Mouse (Mus musculus) stomach, embryonic 14.5 days (tissue): ENCODE results near the gene Aipl1. TPM values are rescaled to one million over a fixed set of nuclear protein-coding genes. Genes with fewer than 3 reads are reported as not detected.

ENCODE experiments used
- ATAC-seq: fragments of 200-750 bp; cut with Nextera tagmentation; 2 replicates; pipeline ENCODE4 v1.8.0; 2017; ENCODE audit warnings: low read depth, moderate TSS enrichment; ENCODE audit not compliant: insufficient number of reproducible peaks, insufficient read depth, low FRiP score
- H3K27ac ChIP-seq: fragments of 300-500 bp; sonication (generic); 2 replicates; pipeline ENCODE4 v1.5.1; 2014; ENCODE audit warnings: mild to moderate bottlenecking, low read length, moderate library complexity, mixed read lengths
- H3K27me3 ChIP-seq: fragments of 300-500 bp; sonication (generic); 2 replicates; pipeline ENCODE4 v1.6.1; 2014; ENCODE audit warnings: low read length, control low read depth, mixed read lengths; ENCODE audit not compliant: control insufficient read depth, insufficient read depth
- H3K36me3 ChIP-seq: fragments of 300-500 bp; sonication (generic); 2 replicates; pipeline ENCODE4 v1.6.1; 2014; ENCODE audit warnings: mild to moderate bottlenecking, control low read depth, low read length, moderate library complexity, mixed read lengths; ENCODE audit not compliant: control insufficient read depth, insufficient read depth
- H3K4me1 ChIP-seq: fragments of 300-500 bp; sonication (generic); 2 replicates; pipeline ENCODE4 v1.6.1; 2014; ENCODE audit warnings: low read length, control low read depth, mixed read lengths; ENCODE audit not compliant: control insufficient read depth, insufficient read depth
- H3K4me2 ChIP-seq: fragments of 300-500 bp; sonication (generic); replicated peaks from 2 replicates; pipeline ENCODE4 v1.6.1; 2014; ENCODE audit warnings: low read depth, low read length, control low read depth
- H3K4me3 ChIP-seq: fragments of 300-500 bp; sonication (generic); 2 replicates; pipeline ENCODE4 v1.5.1; 2014; ENCODE audit warnings: low read depth, low read length, control low read depth
- H3K9ac ChIP-seq: fragments of 300-500 bp; sonication (generic); replicated peaks from 2 replicates; pipeline ENCODE4 v1.6.1; 2014; ENCODE audit warnings: low read depth, mild to moderate bottlenecking, control low read depth, low read length, moderate library complexity, mixed read lengths
- H3K9me3 ChIP-seq: fragments of 300-500 bp; sonication (generic); 2 replicates; pipeline ENCODE4 v1.6.1; 2016; ENCODE audit warnings: low read depth, low read length, control low read depth; ENCODE audit not compliant: control insufficient read depth
- WGBS: fragments of 180-500 bp; shearing (Covaris S2); extraction: QIAGEN DNeasy Blood & Tissue Kit; methylation state at CpG from one replicate; pipeline ENCODE4 v1.1.7; 2014; 5-methylcytosine and 5-hydroxymethylcytosine counted together
- polyA plus RNA-seq: library from polyadenylated mRNA; unstranded; fragments of >200 nt; fragmentation: Nextera tagmentation; extraction: Ambion mirVana; gene quantifications from 2 replicates; pipeline ENCODE4 v1.2.1, GENCODE M21; 2014

Aipl1 gene
- polyA plus RNA-seq, 1 experiment from 2014 or later: not detected

DNA sequence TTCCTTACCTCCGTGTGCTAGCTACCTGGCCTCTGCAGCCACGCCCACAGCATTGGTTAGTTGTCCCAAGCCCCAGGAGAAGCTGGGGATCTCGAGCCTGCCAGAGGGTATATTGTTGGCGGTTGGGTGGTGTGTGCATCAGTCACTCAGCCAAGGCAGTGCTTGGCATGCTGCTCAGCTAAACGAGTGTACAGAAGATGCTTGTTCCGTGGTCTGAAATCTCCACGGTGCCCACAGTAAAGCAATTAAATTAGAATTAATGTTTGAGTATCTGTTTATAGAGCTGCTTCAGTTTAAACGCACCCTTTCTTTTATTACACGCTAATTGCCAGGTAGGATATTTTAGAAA lies 20.1 kb downstream of the Aipl1 start:
- Histone ChIP-seq H3K9me3 (no peaks in the 10 kb centered on the region), H3K9ac (no peak overlapping the region), H3K4me3 (no peak overlapping the region), H3K27ac (no peak overlapping the region), H3K36me3 (no peaks in the 10 kb centered on the region), H3K27me3 (no peaks in the 10 kb centered on the region), H3K4me1 (no peaks in the 10 kb centered on the region), H3K4me2 (no peak overlapping the region)
- ATAC-seq: no peak
- 71% methylated on average over 9 of the region's 9 CpGs for WGBS

GRCm38 (mm10) chr11:72016518-72017252 lies 20.6 kb downstream of the Aipl1 start:
- ATAC-seq: no peak
- H3K4me1 ChIP-seq: peaks cover 4% of the 10 kb centered on the region; the same call in 1 of the 2 replicates

GRCm38 (mm10) chr11:72014674-72015073 lies 22.6 kb downstream of the Aipl1 start:
- Histone ChIP-seq H3K9me3 (no peaks in the 10 kb centered on the region), H3K9ac (no peak overlapping the region), H3K4me1 (peaks cover 20% of the 10 kb centered on the region), H3K27me3 (no peaks in the 10 kb centered on the region), H3K4me3 (no peak overlapping the region), H3K27ac (no peak overlapping the region), H3K36me3 (no peaks in the 10 kb centered on the region), H3K4me2 (no peak overlapping the region)
- WGBS: 64% methylated on average over 4 of the region's 4 CpGs
- ATAC-seq: no peak

More at GRCm38 (mm10) chr11:72016518-72017252, 20.6 kb downstream of the Aipl1 start:
- H3K27me3 ChIP-seq: no peaks in the 10 kb centered on the region
- WGBS: 79% methylated on average over 13 of the region's 13 CpGs
- H3K9ac ChIP-seq: no peak overlapping the region
- no peak overlapping the region for H3K4me3 ChIP-seq
- no peak overlapping the region for H3K27ac ChIP-seq
- no peaks in the 10 kb centered on the region for H3K36me3 ChIP-seq
- no peak overlapping the region for H3K4me2 ChIP-seq
- H3K9me3 ChIP-seq: no peaks in the 10 kb centered on the region

- no peak overlapping the region for H3K4me3 ChIP-seq
- H3K27me3 ChIP-seq: no peaks in the 10 kb centered on the region
- H3K36me3 ChIP-seq: no peaks in the 10 kb centered on the region
- 80% methylated on average over 1 of the region's 1 CpGs for WGBS
- H3K9ac ChIP-seq: no peak overlapping the region
- no peak overlapping the region for H3K4me2 ChIP-seq
- H3K27ac ChIP-seq: no peak overlapping the region
- no peak for ATAC-seq
- H3K9me3 ChIP-seq: no peaks in the 10 kb centered on the region
- H3K4me1 ChIP-seq: peaks cover 20% of the 10 kb centered on the region
These were observed 25.4 kb downstream of the Aipl1 start for GRCm38 (mm10) chr11:72011955-72012354.

DNA sequence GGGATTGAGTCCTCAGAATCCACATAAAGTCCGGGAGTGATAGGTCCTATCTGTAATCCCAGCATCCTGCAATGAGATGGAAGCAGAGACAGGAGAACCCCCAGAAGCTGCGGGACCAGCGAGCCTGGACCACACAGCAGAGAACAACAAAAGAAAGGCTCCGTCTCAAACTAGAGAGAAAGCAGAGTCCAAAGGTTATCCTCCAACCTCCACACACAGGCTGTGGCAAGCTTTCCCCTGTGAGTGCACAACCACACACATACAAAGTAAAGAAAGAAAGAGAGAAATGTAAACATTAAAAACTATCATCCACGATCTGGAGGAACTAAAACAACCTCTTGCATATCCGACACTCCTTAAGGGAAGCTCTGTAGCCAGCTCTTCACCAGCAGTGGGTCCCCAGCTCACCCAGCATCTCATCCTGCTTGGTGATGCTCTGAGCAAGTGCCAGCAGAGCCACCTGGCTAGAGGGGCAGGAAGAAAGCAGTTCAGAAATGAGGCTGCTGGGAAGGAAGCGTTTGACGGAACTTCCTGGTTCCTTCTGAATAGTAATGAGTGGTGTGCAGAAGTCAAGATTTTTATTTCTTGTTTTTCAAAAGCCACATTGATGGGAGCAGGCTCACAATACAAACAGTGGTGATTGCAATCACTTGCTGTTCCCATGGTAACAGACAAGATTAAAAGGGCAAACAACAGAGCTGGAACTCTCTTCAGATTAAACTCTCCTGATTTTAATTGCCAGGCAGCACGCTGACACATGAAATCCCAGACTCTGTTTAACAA lies 26.2 kb downstream of the Aipl1 start:
- 0 out of 2 replicates have a peak overlapping the region, but pooled peaks have one; percentile 13 for H3K4me2 ChIP-seq
- ATAC-seq: peak; percentile 64; the same call in 1 of the 2 replicates
- no peaks in the 10 kb centered on the region for H3K27me3 ChIP-seq
- peaks cover 20% of the 10 kb centered on the region for H3K4me1 ChIP-seq
- H3K36me3 ChIP-seq: no peaks in the 10 kb centered on the region
- 38% methylated on average over 9 of the region's 9 CpGs for WGBS
- no peak overlapping the region for H3K27ac ChIP-seq
- H3K4me3 ChIP-seq: no peak overlapping the region
- no peak overlapping the region for H3K9ac ChIP-seq
- H3K9me3 ChIP-seq: no peaks in the 10 kb centered on the region

- Histone ChIP-seq H3K4me2 (no peak overlapping the region), H3K9me3 (no peaks in the 10 kb centered on the region), H3K27ac (no peak overlapping the region), H3K9ac (no peak overlapping the region), H3K4me1 (peaks cover 20% of the 10 kb centered on the region), H3K27me3 (no peaks in the 10 kb centered on the region), H3K36me3 (no peaks in the 10 kb centered on the region), H3K4me3 (no peak overlapping the region)
- 19% methylated on average over 5 of the region's 5 CpGs for WGBS
- ATAC-seq: peak; percentile 31; the same call in 1 of the 2 replicates
These were observed 26.9 kb downstream of the Aipl1 start for GRCm38 (mm10) chr11:72010367-72010766.

- WGBS: 88% methylated on average over 6 of the region's 6 CpGs
- H3K4me2 ChIP-seq: no peak overlapping the region
- no peak for ATAC-seq
These were observed 31.8 kb downstream of the Aipl1 start for GRCm38 (mm10) chr11:72005547-72005946.

DNA sequence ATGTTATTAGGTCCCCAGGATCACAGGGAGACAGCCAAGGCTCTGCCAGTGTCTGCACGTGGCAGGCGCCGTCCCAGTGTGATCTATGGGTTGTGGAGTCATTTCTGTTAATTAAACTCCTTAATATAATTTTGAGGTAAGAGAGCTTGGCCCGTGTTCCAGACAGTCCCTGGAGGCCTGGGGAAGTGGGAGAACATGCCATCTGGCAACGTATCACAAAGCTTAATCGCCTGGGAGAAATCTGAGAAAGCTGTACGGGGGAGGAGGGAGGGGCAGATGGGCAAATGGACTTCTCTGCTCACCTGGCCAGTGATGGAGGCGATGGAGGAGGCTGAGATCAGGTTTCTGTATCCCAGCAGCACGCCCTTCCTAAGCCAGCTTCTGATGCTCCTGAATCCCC lies 34.1 kb downstream of the Aipl1 start:
- H3K36me3 ChIP-seq: no peaks in the 10 kb centered on the region
- H3K4me1 ChIP-seq: no peaks in the 10 kb centered on the region
- H3K27me3 ChIP-seq: no peaks in the 10 kb centered on the region
- H3K4me2 ChIP-seq: no peak overlapping the region
- ATAC-seq: no peak
- 29% methylated on average over 9 of the region's 9 CpGs for WGBS
- no peak overlapping the region for H3K4me3 ChIP-seq
- no peak overlapping the region for H3K27ac ChIP-seq
- no peak overlapping the region for H3K9ac ChIP-seq
- no peaks in the 10 kb centered on the region for H3K9me3 ChIP-seq

More at GRCm38 (mm10) chr11:72005547-72005946, 31.8 kb downstream of the Aipl1 start:
- peaks cover 7% of the 10 kb centered on the region; the same call in 1 of the 2 replicates for H3K4me1 ChIP-seq
- H3K9me3 ChIP-seq: no peaks in the 10 kb centered on the region
- H3K4me3 ChIP-seq: no peak overlapping the region
- H3K9ac ChIP-seq: no peak overlapping the region
- no peak overlapping the region for H3K27ac ChIP-seq
- H3K27me3 ChIP-seq: no peaks in the 10 kb centered on the region
- H3K36me3 ChIP-seq: no peaks in the 10 kb centered on the region
